Mouse (Mus musculus) spleen, adult 2 months (tissue): ENCODE results near the gene Ranbp3l. TPM values are rescaled to one million over a fixed set of nuclear protein-coding genes. Genes with fewer than 3 reads are reported as not detected.

ENCODE experiments used
- DNase-seq, 2 experiments: peaks; one replicate each; pipeline versions ENCODE4 v3.0.0 to v3.0.0-alpha.2; 2012 to 2021; ENCODE audit warnings: low spot score in 2 of 2, low read depth in 1 of 2
- H3K27ac ChIP-seq: fragments of 200-500 bp; 2 replicates; pipeline ENCODE4 v1.5.1; 2012; ENCODE audit warnings: low read length, inconsistent platforms; ENCODE audit not compliant: insufficient read depth
- H3K27me3 ChIP-seq: fragments of 200-500 bp; 2 replicates; pipeline ENCODE4 v1.6.1; 2012; ENCODE audit warnings: mild to moderate bottlenecking, moderate library complexity, low read length, inconsistent platforms; ENCODE audit not compliant: control insufficient read depth, insufficient read depth
- H3K36me3 ChIP-seq: fragments of 200-500 bp; 2 replicates; pipeline ENCODE4 v1.6.1; 2012; ENCODE audit warnings: mild to moderate bottlenecking, low read length, inconsistent platforms; ENCODE audit not compliant: control insufficient read depth, insufficient read depth
- H3K4me1 ChIP-seq: fragments of 200-500 bp; 2 replicates; pipeline ENCODE4 v1.6.1; 2011; ENCODE audit warnings: inconsistent platforms; ENCODE audit not compliant: control insufficient read depth, insufficient read depth, insufficient read length
- H3K4me3 ChIP-seq: fragments of 200-500 bp; 2 replicates; pipeline ENCODE4 v1.5.1; 2011; ENCODE audit warnings: mild to moderate bottlenecking, inconsistent platforms; ENCODE audit not compliant: insufficient read depth, insufficient read length; ENCODE audit errors: extremely low read depth
- CTCF ChIP-seq: fragments of 200-500 bp; IDR thresholded peaks from 2 replicates; pipeline ENCODE4 v1.5.1; 2011; ENCODE audit warnings: mild to moderate bottlenecking, inconsistent platforms; ENCODE audit not compliant: insufficient read depth, insufficient read length, insufficient replicate concordance; ENCODE audit errors: extremely low read depth
- POLR2A ChIP-seq: fragments of 200-500 bp; IDR thresholded peaks from 2 replicates; pipeline ENCODE4 v1.6.1; 2011; ENCODE audit warnings: low read depth, low read length, inconsistent platforms
- WGBS: fragments of 180-500 bp; shearing (Covaris S2); methylation state at CpG from one replicate; pipeline ENCODE4 v1.1.7; 2018; 5-methylcytosine and 5-hydroxymethylcytosine counted together
- polyA plus RNA-seq: library from polyadenylated mRNA; depleted of rRNA; stranded (reverse); fragments of >200 nt; gene quantifications from 2 replicates; pipeline ENCODE4 v1.2.3, GENCODE M21; 2012

The Ranbp3l gene
- polyA plus RNA-seq, 1 experiment: 0.07 TPM

DNA sequence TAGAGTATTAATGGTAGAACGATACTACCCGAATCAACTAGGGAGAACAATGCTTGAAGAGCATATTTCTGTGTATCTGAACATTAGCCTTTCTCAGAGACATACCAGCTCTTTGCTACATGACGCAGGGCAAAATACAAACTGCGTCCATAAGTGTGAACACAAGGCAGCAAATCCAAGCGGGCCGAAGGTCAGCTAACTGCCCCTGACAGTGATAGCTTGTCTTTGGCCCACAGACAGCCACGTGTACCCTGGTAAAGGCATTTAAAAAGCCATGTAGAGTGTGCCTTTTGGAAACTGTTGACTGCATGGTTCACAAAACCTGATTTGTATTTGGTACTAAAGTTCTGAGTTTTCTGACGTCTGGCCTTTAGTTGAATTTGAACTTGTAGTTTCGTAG lies 115.0 kb downstream of the Ranbp3l start:
- TF ChIP-seq POLR2A: no peak
- no peak for TF ChIP-seq CTCF
- H3K4me1 ChIP-seq: no peaks in the 10 kb centered on the region
- H3K4me3 ChIP-seq: no peak overlapping the region
- DNase-seq: no peak
- no peaks in the 10 kb centered on the region for H3K27me3 ChIP-seq
- no peak overlapping the region for H3K27ac ChIP-seq
- peaks cover 2% of the 10 kb centered on the region for H3K36me3 ChIP-seq
- WGBS: 94% methylated on average over 9 of the region's 9 CpGs

DNA sequence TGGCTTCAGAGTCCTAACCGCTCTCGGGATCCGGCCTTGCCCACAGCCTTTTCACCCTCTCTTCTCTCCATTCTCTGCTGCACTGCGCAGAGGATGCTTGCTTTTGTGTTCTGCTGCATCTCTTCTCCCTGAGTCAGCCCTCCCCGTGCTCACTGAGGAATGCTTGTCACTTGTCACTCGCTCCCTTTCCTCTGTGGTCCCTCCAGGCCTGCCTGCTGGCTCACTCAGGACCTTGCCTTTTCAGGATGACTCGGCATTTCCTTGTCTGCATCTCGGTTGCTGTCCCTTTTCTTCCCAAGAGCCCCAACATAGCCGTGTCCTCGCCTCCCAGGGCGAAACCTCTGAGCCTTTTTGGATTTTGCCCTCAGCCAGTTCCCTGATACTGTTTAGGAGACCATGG lies 119.1 kb downstream of the Ranbp3l start:
- no peak overlapping the region for H3K4me3 ChIP-seq
- DNase-seq: no peak
- no peak for TF ChIP-seq CTCF
- no peak for TF ChIP-seq POLR2A
- H3K4me1 ChIP-seq: no peaks in the 10 kb centered on the region
- H3K27me3 ChIP-seq: no peaks in the 10 kb centered on the region
- H3K27ac ChIP-seq: no peak overlapping the region
- 78% methylated on average over 11 of the region's 11 CpGs for WGBS
- peaks cover 2% of the 10 kb centered on the region for H3K36me3 ChIP-seq

DNA sequence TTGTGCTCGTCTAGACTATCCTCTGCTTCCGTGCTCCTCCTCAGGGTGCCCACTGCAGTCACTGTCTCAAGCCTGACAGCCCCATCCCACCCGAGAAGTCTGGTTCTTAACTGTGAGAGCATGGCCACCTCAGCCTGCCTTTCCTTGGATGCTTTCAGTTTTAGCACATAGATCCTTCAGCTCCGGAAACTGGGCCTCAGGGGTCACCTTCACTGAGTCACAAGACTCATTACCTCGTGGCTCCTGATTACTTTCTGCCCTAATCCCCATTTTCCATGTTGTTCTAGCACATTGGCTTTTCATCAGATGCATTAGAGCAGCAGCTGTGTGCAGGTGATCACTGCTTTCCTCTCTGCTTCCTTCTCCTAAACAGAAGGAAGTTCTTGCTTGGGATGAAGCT lies 119.7 kb downstream of the Ranbp3l start:
- Histone ChIP-seq H3K4me3 (no peak overlapping the region), H3K36me3 (peaks cover 2% of the 10 kb centered on the region)
- WGBS: 94% methylated on average over 5 of the region's 5 CpGs

DNA sequence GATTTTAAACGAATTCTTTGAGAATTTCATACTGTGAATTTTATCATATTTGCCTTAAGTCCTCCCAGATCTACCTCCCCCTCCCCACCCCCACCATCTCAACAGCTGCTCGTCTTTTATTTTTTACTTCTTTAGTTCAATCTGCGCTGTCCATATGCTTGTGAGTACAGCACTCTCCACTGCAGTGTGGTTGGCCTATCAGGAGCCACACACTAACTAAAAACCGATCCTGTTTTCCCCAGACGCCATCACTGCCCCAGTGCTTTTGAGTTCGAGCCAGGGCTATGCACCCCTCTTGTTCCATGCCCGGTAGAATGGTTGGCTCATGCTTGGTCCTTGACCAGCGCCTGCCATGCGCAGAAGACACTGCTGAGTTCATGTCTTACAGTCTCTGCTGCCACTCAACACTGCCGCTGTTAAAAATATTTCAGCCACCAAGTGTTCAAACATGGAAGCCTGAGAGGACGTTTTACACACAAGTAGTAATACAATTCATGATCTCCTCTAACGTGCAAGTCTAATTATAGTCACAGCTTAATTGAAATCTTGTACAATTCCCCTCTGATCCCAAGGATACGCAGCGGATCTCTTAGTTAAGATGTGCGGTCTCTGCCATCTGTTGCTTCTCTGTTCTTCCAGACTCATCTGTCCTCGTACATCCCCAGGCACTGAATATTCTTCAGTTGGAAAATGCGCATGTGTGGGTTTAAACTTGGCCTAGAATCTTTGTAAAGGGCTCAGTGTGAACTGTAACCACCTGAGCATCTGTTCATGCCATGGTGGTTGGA lies 120.3 kb downstream of the Ranbp3l start:
- no peak for DNase-seq
- WGBS: 94% methylated on average over 17 of the region's 17 CpGs
- Histone ChIP-seq H3K36me3 (peaks cover 5% of the 10 kb centered on the region), H3K4me1 (no peaks in the 10 kb centered on the region), H3K27ac (no peak overlapping the region), H3K4me3 (no peak overlapping the region), H3K27me3 (no peaks in the 10 kb centered on the region)
- no peak for TF ChIP-seq CTCF

More for the DNA sequence above, 119.7 kb downstream of the Ranbp3l start:
- DNase-seq: no peak
- no peaks in the 10 kb centered on the region for H3K4me1 ChIP-seq
- H3K27me3 ChIP-seq: no peaks in the 10 kb centered on the region
- no peak for TF ChIP-seq POLR2A
- no peak for TF ChIP-seq CTCF
- H3K27ac ChIP-seq: no peak overlapping the region

DNA sequence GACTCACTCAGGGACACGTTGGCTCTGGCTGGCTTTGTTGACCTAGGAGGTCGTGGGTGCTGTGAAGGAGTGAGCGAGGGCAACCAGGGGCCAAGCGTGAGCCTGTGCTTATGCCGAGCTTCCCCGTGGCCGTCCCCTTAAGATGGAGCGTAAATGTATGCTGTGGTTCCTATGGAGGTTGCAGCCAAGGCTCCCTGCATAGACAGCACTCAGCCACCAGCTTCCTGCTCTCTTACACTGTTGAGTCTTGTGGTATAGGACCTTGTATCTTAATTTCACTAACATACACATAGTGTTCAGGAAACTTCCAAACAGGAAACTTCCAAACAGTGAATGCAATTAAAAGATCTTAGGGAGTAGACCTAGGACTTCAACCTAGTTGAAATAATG lies 120.9 kb downstream of the Ranbp3l start:
- DNase-seq: no peak
- H3K36me3 ChIP-seq: peaks cover 9% of the 10 kb centered on the region
- TF ChIP-seq CTCF (no peak), POLR2A (no peak)
- 92% methylated on average over 8 of the region's 8 CpGs for WGBS
- no peaks in the 10 kb centered on the region for H3K4me1 ChIP-seq
- H3K4me3 ChIP-seq: no peak overlapping the region
- no peak overlapping the region for H3K27ac ChIP-seq
- no peaks in the 10 kb centered on the region for H3K27me3 ChIP-seq

DNA sequence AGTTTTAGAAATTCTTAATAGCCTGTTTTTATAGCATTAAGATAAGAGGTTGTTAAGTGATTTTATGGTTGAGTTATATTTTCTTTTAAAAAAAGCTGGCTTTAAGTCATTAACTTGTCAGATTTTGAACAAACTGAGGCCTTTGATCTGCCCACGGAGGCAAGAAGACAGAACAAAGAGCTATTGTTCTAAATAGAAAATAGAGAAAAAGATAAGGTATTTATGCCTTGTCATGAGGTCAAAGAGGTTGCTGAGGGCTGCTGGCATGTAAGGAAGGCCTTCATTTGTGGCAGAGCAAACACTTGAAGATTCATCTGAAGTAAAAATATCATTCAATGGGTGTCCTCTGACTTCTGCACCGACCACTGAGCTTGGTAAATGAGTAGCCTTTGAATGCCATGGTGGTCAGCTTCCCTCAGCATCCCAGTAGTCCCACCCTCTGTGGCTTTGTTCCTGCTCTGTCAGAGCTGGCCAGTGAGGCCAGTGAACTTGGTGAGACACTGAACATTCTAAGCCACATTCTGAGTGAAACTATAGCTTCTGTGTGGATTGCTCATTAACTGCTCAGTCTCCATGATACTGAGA lies 121.5 kb downstream of the Ranbp3l start:
- Histone ChIP-seq H3K4me1 (no peaks in the 10 kb centered on the region), H3K36me3 (peaks cover 9% of the 10 kb centered on the region), H3K27me3 (no peaks in the 10 kb centered on the region), H3K4me3 (no peak overlapping the region), H3K27ac (no peak overlapping the region)
- WGBS: 78% methylated on average over 2 of the region's 2 CpGs
- TF ChIP-seq POLR2A: no peak
- TF ChIP-seq CTCF: no peak
- no peak for DNase-seq

DNA sequence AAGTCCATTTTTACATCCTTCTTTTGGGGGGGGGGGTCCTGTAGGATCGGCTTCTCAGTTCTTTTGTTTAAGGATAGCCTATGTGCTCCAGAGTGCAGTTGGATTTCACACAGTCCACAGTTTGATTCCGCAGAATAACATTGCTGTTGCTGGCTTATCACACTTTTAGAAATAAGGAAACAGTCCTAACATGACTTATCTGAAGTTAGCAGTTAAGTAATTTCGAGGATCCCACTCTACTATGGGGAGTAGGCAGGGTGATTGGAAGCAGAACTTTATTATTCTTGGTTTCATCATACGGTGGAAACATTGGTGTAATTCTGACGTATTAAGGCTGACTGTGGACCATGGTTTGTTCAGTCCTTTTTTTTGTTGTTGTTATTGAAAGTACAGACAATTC lies 122.9 kb downstream of the Ranbp3l start:
- peaks cover 8% of the 10 kb centered on the region for H3K36me3 ChIP-seq
- H3K27ac ChIP-seq: no peak overlapping the region
- no peaks in the 10 kb centered on the region for H3K4me1 ChIP-seq
- H3K4me3 ChIP-seq: no peak overlapping the region
- no peaks in the 10 kb centered on the region for H3K27me3 ChIP-seq
- no peak for DNase-seq
- WGBS: 84% methylated on average over 5 of the region's 5 CpGs
- TF ChIP-seq POLR2A: no peak
- no peak for TF ChIP-seq CTCF
